Mouse (Mus musculus) midbrain, postnatal 0 days (tissue): ENCODE data around the gene Tor4a. TPM values are rescaled to one million over a fixed set of nuclear protein-coding genes. Genes with fewer than 3 reads are reported as not detected.

ENCODE experiments used
- ATAC-seq: fragments of 200-750 bp; cut with Nextera tagmentation; 2 replicates; pipeline ENCODE4 v1.8.0; 2017; ENCODE audit warnings: moderate number of reproducible peaks, mild to moderate bottlenecking, moderate TSS enrichment, moderate library complexity; ENCODE audit not compliant: low FRiP score
- DNase-seq: peaks from one replicate; pipeline ENCODE4 v3.0.0-alpha.2; 2015; ENCODE audit warnings: low spot score
- H3K27ac ChIP-seq: fragments of 300-500 bp; sonication (generic); 2 replicates; pipeline ENCODE4 v1.5.1; 2014; ENCODE audit warnings: low read depth, mild to moderate bottlenecking, low read length, mixed read lengths
- H3K27me3 ChIP-seq: fragments of 300-500 bp; sonication (generic); 2 replicates; pipeline ENCODE4 v1.6.1; 2014; ENCODE audit warnings: low read length, control low read depth, mixed read lengths; ENCODE audit not compliant: insufficient read depth
- H3K36me3 ChIP-seq: fragments of 300-500 bp; sonication (generic); 2 replicates; pipeline ENCODE4 v1.6.1; 2014; ENCODE audit warnings: low read length, control low read depth, mixed read lengths; ENCODE audit not compliant: insufficient read depth
- H3K4me1 ChIP-seq: fragments of 300-500 bp; sonication (generic); 2 replicates; pipeline ENCODE4 v1.6.1; 2014; ENCODE audit warnings: mild to moderate bottlenecking, control low read depth, antibody characterized with exemption, low read length, mixed read lengths; ENCODE audit not compliant: insufficient read depth
- H3K4me2 ChIP-seq: fragments of 300-500 bp; sonication (generic); 2 replicates; pipeline ENCODE4 v1.6.1; 2014; ENCODE audit warnings: low read depth, mild to moderate bottlenecking, low read length, mixed read lengths; ENCODE audit not compliant: poor library complexity, severe bottlenecking
- H3K4me3 ChIP-seq: fragments of 300-500 bp; sonication (generic); 2 replicates; pipeline ENCODE4 v1.5.1; 2014; ENCODE audit warnings: low read depth, mild to moderate bottlenecking, low read length, moderate library complexity
- H3K9ac ChIP-seq: fragments of 300-500 bp; sonication (generic); replicated peaks from 2 replicates; pipeline ENCODE4 v1.6.1; 2014; ENCODE audit warnings: mild to moderate bottlenecking, low read length, moderate library complexity, mixed read lengths; ENCODE audit not compliant: poor library complexity, severe bottlenecking
- H3K9me3 ChIP-seq: fragments of 300-500 bp; sonication (generic); 2 replicates; pipeline ENCODE4 v1.6.1; 2016; ENCODE audit warnings: low read length, control low read depth
- CTCF ChIP-seq: IDR thresholded peaks from 2 replicates; pipeline ENCODE4 v1.5.1; 2016; ENCODE audit warnings: antibody characterized with exemption, mild to moderate bottlenecking
- WGBS: fragments of 180-500 bp; shearing (Covaris S2); extraction: QIAGEN DNeasy Blood & Tissue Kit; methylation state at CpG from one replicate; pipeline ENCODE4 v1.1.7; 2014; 5-methylcytosine and 5-hydroxymethylcytosine counted together
- polyA plus RNA-seq: library from polyadenylated mRNA; unstranded; fragments of >200 nt; fragmentation: Nextera tagmentation; extraction: Ambion mirVana; gene quantifications from 2 replicates; pipeline ENCODE4 v1.2.1, GENCODE M21; 2015
- total RNA-seq: library from RNA; depleted of rRNA; stranded (reverse); fragments of >200 nt; gene quantifications from 2 replicates; pipeline ENCODE4 v1.2.3, GENCODE M21; 2014

Gene Tor4a
- total and polyA plus RNA-seq, 2 experiments from 2014 or later = 0.98 to 3.5 TPM

DNA sequence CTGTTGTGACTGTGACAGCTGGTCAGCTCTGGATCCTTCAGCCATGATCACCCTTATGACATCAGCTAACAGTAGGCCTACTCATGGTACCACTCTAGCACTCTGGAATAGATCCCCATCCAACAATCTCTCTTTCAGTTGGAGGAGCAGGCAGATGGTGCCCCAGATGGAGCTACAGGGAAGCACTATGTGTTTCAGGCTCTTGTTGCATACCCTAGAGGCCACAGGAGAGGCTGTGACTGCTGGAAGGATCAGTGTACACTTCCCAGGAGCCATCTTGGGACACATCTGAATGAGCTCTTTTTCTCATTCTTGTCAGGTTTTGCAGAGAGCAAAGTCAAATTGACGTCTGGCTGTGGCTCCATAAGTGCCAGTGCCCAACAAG lies 24.9 kb downstream of the Tor4a start:
- H3K4me2 ChIP-seq = no peak overlapping the region
- DNase-seq (peak; percentile 44), ATAC-seq (no peak)
- H3K27ac ChIP-seq = no peak overlapping the region
- no peak overlapping the region for H3K9ac ChIP-seq
- H3K27me3 ChIP-seq = no peaks in the 10 kb centered on the region
- TF ChIP-seq CTCF = no peak
- no peaks in the 10 kb centered on the region for H3K36me3 ChIP-seq
- H3K4me3 ChIP-seq = no peak overlapping the region
- H3K9me3 ChIP-seq = no peaks in the 10 kb centered on the region
- WGBS = 60% methylated on average over 1 of the region's 1 CpGs
- peaks cover 13% of the 10 kb centered on the region; the same call in 1 of the 2 replicates for H3K4me1 ChIP-seq

DNA sequence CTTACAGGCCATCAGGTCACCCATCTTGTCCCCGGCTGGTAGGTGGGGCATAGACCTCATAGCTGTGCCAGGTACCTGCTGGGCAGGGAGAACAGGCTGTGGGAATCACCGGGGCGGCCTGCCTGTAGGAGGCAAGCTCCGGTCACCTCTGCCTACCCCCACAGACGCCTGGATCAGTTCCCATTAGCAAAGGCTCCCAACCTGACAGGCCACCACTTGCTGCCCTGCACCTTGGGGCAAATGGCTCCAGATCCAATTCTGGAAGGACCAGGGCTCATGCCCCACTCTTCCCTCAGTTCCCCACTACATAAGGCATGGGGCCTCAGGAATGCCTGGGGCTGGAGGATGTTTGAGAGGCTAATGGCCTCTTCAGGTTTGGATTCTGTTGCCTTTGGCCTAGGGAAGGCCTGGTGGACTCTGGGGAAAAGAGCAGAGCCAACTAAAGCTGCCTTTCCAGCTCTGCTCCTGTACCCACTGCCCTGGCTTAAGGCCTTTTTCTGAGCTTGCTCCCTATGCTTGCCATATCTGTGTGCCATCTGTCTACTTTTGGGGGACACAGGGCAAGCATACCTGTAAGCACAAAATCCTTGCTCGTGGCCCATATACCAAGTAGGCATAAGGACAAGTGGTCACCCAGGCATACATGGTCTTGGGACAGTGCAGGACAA lies 25.5 kb downstream of the Tor4a start:
- Histone ChIP-seq H3K4me1 (peaks cover 11% of the 10 kb centered on the region; the same call in 1 of the 2 replicates), H3K27me3 (no peaks in the 10 kb centered on the region), H3K36me3 (no peaks in the 10 kb centered on the region), H3K4me2 (no peak overlapping the region), H3K9me3 (no peaks in the 10 kb centered on the region), H3K9ac (no peak overlapping the region), H3K27ac (no peak overlapping the region), H3K4me3 (no peak overlapping the region)
- TF ChIP-seq CTCF = no peak
- ATAC-seq (no peak), DNase-seq (no peak)
- WGBS = 87% methylated on average over 6 of the region's 6 CpGs

DNA sequence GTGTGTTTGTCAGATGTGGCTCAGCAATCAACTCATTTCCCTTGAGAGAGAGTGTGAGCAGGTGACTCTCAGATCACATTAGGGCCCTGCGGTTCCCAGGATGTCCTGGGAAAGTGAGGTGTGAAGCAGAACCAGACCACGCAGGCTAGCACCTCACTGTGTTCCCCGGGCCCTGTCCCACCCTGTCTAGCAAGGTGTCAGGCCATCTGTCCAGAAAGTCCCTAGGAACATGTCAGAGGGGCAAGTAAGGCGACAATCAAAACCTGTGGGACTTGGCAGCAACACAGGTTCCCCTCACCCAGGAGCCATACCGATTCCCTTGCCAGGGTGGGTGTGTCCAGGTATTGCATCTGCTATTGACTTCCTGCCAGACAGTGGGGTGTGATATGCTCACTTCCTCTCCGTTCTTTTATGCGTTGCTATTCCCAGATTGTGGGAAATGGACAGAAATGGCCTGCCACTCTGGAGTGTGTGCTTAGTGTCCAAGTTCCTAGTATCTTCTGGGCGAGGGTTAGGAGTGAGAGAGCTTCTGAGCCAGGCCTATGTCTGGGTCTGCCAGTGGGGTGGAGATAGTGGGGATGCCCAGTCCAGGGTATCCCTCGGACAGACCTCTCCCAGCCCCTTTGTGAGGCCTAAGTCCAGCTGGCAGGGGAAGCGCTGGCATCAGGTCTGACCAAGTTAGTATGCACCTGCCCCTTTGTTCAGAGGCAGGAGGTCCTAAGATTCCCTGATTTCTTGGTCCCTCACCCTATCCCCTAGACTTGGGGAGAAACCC lies 26.2 kb downstream of the Tor4a start:
- Histone ChIP-seq H3K4me3 (no peak overlapping the region), H3K27me3 (no peaks in the 10 kb centered on the region), H3K36me3 (no peaks in the 10 kb centered on the region), H3K9me3 (no peaks in the 10 kb centered on the region), H3K9ac (no peak overlapping the region), H3K4me1 (peaks cover 11% of the 10 kb centered on the region; the same call in 1 of the 2 replicates), H3K4me2 (no peak overlapping the region), H3K27ac (no peak overlapping the region)
- 81% methylated on average over 10 of the region's 10 CpGs for WGBS
- no peak for ATAC-seq
- TF ChIP-seq CTCF = no peak
- DNase-seq = no peak

DNA sequence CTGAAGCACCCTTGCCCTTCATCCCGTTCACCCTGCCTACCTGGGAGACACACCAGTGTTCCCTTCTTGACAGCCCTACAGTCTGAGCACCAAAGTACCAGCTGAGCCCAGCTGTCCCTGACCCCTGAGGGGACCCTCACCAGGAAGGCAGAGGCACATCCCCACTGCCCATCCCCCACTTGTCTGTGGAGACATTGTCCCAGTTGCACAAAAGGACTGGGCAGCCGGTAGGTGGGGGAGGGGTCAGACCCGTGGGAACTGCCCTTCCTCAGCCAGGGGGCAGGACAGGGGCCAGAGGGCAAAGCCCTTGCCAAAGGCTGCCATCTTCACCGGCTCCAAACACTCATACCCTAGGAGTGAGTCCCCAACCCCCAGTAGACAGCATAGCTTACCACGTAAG lies 26.9 kb downstream of the Tor4a start:
- Histone ChIP-seq H3K27me3 (no peaks in the 10 kb centered on the region), H3K4me2 (no peak overlapping the region), H3K9me3 (no peaks in the 10 kb centered on the region), H3K4me1 (peaks cover 11% of the 10 kb centered on the region; the same call in 1 of the 2 replicates), H3K27ac (no peak overlapping the region), H3K4me3 (no peak overlapping the region), H3K36me3 (no peaks in the 10 kb centered on the region), H3K9ac (no peak overlapping the region)
- peak; percentile 14 for TF ChIP-seq CTCF
- ATAC-seq = no peak
- DNase-seq = no peak
- WGBS = 17% methylated on average over 5 of the region's 5 CpGs

DNA sequence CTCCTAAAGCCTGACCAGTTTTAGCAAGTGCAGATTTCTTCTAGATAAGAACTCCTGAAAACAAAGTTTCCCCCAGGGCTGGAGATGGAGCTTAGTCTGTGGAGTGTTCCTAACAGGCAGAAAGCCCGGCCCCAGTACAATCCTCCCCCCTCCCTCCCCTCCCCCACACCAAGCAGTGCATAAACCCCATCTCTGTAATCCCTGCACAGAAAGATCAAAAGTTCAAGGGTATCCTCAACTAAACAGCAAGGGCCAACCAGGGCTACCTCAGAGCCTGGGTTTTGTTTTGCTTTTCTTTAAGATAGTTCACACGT lies 28.1 kb downstream of the Tor4a start:
- peak overlapping the region; percentile 97 for H3K4me2 ChIP-seq
- H3K4me1 ChIP-seq = peaks cover 11% of the 10 kb centered on the region; the same call in 1 of the 2 replicates
- no peaks in the 10 kb centered on the region for H3K27me3 ChIP-seq
- peak overlapping the region; percentile 52 for H3K27ac ChIP-seq
- no peaks in the 10 kb centered on the region for H3K36me3 ChIP-seq
- WGBS = 5% methylated on average over 2 of the region's 2 CpGs
- no peak for TF ChIP-seq CTCF
- H3K4me3 ChIP-seq = peak overlapping the region; percentile 62
- ATAC-seq (peak; percentile 20; the same call in 1 of the 2 replicates), DNase-seq (no peak)
- no peaks in the 10 kb centered on the region for H3K9me3 ChIP-seq
- H3K9ac ChIP-seq = no peak overlapping the region
